Mouse (Mus musculus): ENCODE results near the gene Pcsk4. TPM values are rescaled to one million over a fixed set of nuclear protein-coding genes. Genes with fewer than 3 reads are reported as not detected.

Gene Pcsk4
- 0.25 TPM in 1 of 2 replicates, not detected in the other for total RNA-seq (2017)

- ATAC-seq (ENCODE audit: extremely low read depth, insufficient number of reproducible peaks, low FRiP score, poor library complexity, severe bottlenecking): peak; percentile 76
These were observed at the start of gene Pcsk4, which contains the start of gene Reep6 for GRCm38 (mm10) chr10:80329273-80330081. Gene Pcsk4, minus strand, starts transcription at chr10:80329498. Gene Reep6, plus strand, starts transcription at chr10:80329953.

DNA sequence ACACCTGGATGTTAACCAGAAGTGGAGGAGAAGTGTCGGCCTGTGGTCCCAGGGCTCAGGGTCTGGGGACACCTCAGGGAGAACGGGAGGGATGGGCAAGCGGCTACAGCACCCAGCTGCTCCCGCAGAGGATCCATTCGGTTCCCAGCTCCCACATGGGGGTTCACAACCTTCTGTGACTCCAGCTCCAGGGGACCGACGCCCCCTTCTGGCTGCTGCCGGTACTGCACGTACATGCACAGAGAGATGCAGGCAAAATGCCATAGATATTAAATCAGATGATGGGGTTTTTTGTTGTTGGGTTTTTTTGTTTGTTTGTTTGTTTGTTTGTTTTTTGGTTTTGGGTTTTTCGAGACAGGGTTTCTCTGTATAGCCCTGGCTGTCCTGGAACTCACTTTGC, 48.4 kb upstream of the Pcsk4 start:
- ATAC-seq (ENCODE audit: extremely low read depth, insufficient number of reproducible peaks, low FRiP score, poor library complexity, severe bottlenecking): no peak

GRCm38 (mm10) chr10:80376160-80376559, 46.9 kb upstream of the Pcsk4 start:
- ATAC-seq (ENCODE audit: extremely low read depth, insufficient number of reproducible peaks, low FRiP score, poor library complexity, severe bottlenecking): peak; percentile 81

DNA sequence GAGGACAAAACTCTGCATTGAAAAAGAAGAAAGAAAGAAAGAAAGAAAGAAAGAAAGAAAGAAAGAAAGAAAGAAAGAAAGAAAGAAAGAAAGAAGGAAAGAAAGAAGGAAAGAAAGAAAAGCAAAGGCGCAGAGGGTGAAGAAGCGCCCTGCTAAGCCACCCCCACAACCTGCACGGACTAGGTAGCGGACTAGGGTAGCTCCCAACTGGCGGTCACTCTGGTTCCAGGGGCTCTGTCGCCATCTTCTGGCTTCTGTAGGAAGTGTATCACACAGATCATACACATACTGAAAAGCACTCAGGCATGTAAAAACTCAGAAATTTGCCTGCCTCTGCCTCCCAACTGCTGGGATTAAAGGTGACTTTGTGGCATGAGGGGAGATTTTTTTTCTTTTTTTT, 44.8 kb upstream of the Pcsk4 start:
- no peak for ATAC-seq (ENCODE audit: extremely low read depth, insufficient number of reproducible peaks, low FRiP score, poor library complexity, severe bottlenecking)

GRCm38 (mm10) chr10:80372706-80373105, 43.4 kb upstream of the Pcsk4 start:
- no peak for ATAC-seq (ENCODE audit: extremely low read depth, insufficient number of reproducible peaks, low FRiP score, poor library complexity, severe bottlenecking)

GRCm38 (mm10) chr10:80371983-80372382, 42.7 kb upstream of the Pcsk4 start:
- ATAC-seq (ENCODE audit: extremely low read depth, insufficient number of reproducible peaks, low FRiP score, poor library complexity, severe bottlenecking): no peak

- peak; percentile 57 for ATAC-seq (ENCODE audit: extremely low read depth, insufficient number of reproducible peaks, low FRiP score, poor library complexity, severe bottlenecking)
These were observed 42.2 kb upstream of the Pcsk4 start for GRCm38 (mm10) chr10:80371411-80371966.

DNA sequence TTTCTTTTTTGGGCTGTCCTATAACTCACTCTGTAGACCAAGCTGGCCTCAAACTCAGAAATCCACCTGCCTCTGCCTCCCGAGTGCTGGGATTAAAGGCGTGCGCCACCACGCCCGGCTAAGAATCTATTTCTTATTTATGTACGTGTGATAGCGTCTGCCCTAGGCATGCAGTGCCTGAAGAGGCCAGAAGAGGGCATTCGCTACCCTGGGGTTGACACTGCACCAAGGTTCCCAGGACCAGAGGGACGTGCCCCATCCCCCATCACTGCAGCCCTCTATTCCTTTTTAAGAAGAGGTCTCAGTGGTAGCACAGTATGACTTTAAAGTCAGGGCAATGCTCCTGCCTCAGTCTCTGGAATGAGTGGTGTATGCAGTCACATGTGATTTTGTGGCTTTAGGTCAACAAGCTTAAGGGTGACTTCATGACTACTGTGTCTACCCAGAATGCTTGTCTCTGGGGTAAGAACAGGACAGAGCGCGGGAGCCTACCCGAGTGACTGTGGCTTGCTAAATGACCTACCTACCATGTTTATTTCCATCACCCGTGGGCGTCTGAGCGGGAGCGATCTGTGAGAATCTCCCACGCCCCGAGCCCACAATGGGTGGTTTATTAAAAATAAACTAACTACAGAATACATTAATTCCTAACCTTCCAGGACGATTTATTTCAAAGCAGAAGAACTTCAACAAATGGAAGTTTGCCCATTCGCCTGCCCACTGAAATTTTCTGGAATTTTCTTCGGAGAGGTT, 40.9 kb upstream of the Pcsk4 start:
- ATAC-seq (ENCODE audit: extremely low read depth, insufficient number of reproducible peaks, low FRiP score, poor library complexity, severe bottlenecking): no peak

GRCm38 (mm10) chr10:80368392-80368791, 39.1 kb upstream of the Pcsk4 start:
- no peak for ATAC-seq (ENCODE audit: extremely low read depth, insufficient number of reproducible peaks, low FRiP score, poor library complexity, severe bottlenecking)

- no peak for ATAC-seq (ENCODE audit: extremely low read depth, insufficient number of reproducible peaks, low FRiP score, poor library complexity, severe bottlenecking)
These were observed 38.7 kb upstream of the Pcsk4 start for GRCm38 (mm10) chr10:80367954-80368353.

GRCm38 (mm10) chr10:80365736-80366135, 36.4 kb upstream of the Pcsk4 start:
- ATAC-seq (ENCODE audit: extremely low read depth, insufficient number of reproducible peaks, low FRiP score, poor library complexity, severe bottlenecking): no peak

GRCm38 (mm10) chr10:80363734-80364133, 34.4 kb upstream of the Pcsk4 start:
- no peak for ATAC-seq (ENCODE audit: extremely low read depth, insufficient number of reproducible peaks, low FRiP score, poor library complexity, severe bottlenecking)

DNA sequence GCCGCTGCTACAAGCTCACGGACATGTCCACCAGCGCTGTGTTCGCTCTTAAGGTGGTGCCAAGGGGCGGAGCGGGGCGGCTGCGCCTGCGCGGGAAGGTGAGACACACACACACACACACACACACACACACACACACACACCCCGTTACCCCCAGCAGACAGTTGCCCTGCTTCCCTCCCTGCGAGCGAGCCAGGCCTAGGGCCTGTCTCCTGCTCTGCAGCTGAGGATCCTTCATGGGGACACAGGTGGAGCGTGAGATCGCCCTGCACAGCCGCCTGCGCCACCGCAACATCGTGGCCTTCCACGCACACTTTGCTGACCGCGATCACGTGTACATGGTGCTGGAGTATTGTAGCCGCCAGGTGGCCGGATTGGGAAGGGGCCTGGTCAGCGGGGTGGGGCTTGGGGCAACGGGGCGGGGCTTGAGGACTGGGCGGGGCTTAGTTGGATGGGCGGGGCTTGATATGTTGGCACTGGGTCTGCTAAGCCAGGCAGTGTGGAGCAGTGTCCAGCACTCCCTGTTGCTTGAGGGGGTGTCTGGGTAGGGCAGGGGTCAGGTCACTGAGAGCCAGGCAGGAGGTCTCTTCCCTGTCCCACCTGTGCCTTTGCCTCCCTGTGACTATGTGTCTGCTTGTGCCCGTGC, 28.8 kb upstream of the Pcsk4 start:
- ATAC-seq (ENCODE audit: extremely low read depth, insufficient number of reproducible peaks, low FRiP score, poor library complexity, severe bottlenecking): no peak

- ATAC-seq (ENCODE audit: extremely low read depth, insufficient number of reproducible peaks, low FRiP score, poor library complexity, severe bottlenecking): no peak
These were observed 28.0 kb upstream of the Pcsk4 start for GRCm38 (mm10) chr10:80357336-80357735.

DNA sequence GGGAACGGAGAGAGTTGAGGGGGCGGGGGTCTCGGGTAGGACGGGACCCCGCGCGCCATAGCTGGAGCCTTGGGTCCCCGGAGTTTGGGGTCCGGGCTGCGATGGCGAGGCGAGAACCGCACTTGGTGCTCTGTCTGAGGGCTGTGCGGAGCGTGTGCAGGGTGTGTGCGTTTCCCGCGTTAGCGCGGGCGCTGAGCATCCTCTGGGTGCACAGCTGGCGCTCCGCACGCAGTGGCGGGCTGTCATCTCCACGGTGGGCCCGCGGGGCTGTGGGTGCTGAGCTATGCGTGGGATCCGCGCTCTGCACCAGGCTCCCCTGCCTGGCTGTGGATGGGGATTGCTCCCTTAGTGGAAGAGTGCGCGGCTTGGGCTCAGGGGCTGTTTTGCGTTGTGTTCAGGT, 27.4 kb upstream of the Pcsk4 start:
- no peak for ATAC-seq (ENCODE audit: extremely low read depth, insufficient number of reproducible peaks, low FRiP score, poor library complexity, severe bottlenecking)

GRCm38 (mm10) chr10:80356001-80356682, 26.8 kb upstream of the Pcsk4 start, which contains the start of gene Plk5:
Gene Plk5, plus strand, starts transcription at chr10:80356459.
- ATAC-seq (ENCODE audit: extremely low read depth, insufficient number of reproducible peaks, low FRiP score, poor library complexity, severe bottlenecking): no peak

DNA sequence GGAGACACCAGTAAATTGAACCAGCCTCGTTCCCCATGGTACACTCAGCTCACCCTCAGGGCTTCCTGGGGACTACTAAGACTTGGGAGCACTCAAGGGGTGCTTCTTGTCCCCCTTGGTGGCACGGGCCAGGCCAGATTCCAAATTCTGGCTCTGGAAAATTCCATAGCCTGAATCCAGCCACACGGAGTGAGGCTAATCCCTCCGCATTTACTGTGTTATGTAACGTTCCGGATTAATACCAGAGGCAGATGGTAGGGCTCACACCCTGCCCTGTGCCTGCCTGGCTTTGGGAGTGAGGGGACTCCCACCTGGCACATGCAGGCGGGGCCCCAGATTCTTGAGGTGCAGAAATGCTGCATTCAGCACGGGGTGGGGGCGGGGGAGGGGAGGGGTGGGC, 26.1 kb upstream of the Pcsk4 start:
- no peak for ATAC-seq (ENCODE audit: extremely low read depth, insufficient number of reproducible peaks, low FRiP score, poor library complexity, severe bottlenecking)

DNA sequence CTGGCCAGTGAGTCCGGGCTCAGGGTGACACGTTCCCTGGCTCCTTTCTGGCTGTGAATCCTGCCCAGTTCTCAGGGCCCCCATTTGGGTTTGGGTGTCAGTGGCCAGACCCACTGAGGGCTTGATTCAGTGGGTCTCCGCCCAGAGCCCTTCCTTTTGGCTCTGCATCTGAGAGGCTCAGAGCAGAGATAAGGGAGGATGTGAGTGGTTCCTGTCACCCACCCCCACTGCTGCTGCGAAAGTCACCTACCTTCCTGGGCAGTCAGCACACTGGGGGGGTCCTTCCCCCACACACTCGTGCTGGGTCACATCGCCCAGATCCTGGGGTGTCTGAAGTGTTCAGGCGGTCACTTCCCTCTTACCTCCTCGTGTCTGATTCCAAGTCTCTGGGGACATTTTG, 23.4 kb upstream of the Pcsk4 start:
- no peak for ATAC-seq (ENCODE audit: extremely low read depth, insufficient number of reproducible peaks, low FRiP score, poor library complexity, severe bottlenecking)

DNA sequence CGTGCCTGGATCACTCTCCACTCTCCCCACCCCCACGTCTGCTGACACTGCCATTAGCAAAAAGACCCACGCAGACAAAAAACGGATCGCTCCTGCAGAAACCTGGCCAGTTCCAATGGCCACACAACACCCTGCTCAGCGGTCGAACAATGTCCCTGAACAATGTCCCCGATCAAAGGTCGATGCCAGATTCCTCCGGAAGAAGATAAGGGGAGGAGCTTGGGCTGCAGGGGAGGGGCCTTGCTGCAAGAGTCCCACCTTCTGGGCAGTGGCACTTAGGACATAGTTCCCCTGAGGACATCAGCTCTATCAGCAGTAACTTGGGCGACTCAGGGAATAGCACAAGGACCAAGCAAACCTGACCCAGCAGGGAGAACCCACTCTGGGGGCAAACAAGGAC, 22.6 kb upstream of the Pcsk4 start:
- no peak for ATAC-seq (ENCODE audit: extremely low read depth, insufficient number of reproducible peaks, low FRiP score, poor library complexity, severe bottlenecking)
